Mouse (Mus musculus): ENCODE results near the gene Reg4. TPM values are rescaled to one million over a fixed set of nuclear protein-coding genes. Genes with fewer than 3 reads are reported as not detected.

Reg4 gene
- polyA plus RNA-seq, 1 experiment: not detected

GRCm38 (mm10) chr3:98223783-98224580, 2.0 kb downstream of the Reg4 start:
- no peak overlapping the region for H3K27ac ChIP-seq (replicated peaks; ENCODE audit: low read depth, low read length)
- H3K4me3 ChIP-seq (ENCODE audit: insufficient read depth, low read depth, low read length): no peak overlapping the region
- H3K4me1 ChIP-seq (ENCODE audit: control insufficient read depth, insufficient read depth, insufficient read length, low read length): no peaks in the 10 kb centered on the region

DNA sequence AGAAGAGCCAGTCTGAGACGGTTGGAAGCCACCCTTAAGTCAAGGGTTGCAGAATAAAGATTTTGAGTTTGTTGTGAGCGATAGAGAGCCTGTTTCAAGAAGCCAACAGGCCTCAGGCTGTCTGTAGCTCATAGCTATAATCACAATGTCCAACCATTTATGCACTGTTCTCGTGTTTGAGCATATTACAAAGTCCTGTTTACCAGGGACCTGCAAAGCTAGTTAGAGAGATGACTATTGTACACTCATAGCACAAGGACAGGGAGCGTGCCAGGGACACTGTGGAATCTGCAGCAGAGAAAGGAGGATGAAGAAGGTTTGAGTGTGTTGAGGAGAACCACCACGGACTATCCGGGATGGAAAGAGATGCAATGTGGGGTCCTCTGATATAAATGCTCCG, 3.0 kb downstream of the Reg4 start:
- Histone ChIP-seq H3K27ac (replicated peaks; ENCODE audit: low read depth, low read length) (no peak overlapping the region), H3K4me1 (ENCODE audit: control insufficient read depth, insufficient read depth, insufficient read length, low read length) (no peaks in the 10 kb centered on the region)

GRCm38 (mm10) chr3:98225746-98226145, 3.8 kb downstream of the Reg4 start:
- Histone ChIP-seq H3K27ac (replicated peaks; ENCODE audit: low read depth, low read length) (no peak overlapping the region), H3K4me1 (ENCODE audit: control insufficient read depth, insufficient read depth, insufficient read length, low read length) (no peaks in the 10 kb centered on the region), H3K4me3 (ENCODE audit: insufficient read depth, low read depth, low read length) (no peak overlapping the region)

More for the DNA sequence above, 3.0 kb downstream of the Reg4 start:
- H3K4me3 ChIP-seq (ENCODE audit: insufficient read depth, low read depth, low read length): no peak overlapping the region

GRCm38 (mm10) chr3:98226988-98227610, 5.1 kb downstream of the Reg4 start:
- Histone ChIP-seq H3K4me3 (ENCODE audit: insufficient read depth, low read depth, low read length) (no peak overlapping the region), H3K4me1 (ENCODE audit: control insufficient read depth, insufficient read depth, insufficient read length, low read length) (no peaks in the 10 kb centered on the region), H3K27ac (replicated peaks; ENCODE audit: low read depth, low read length) (no peak overlapping the region)

- Histone ChIP-seq H3K27ac (replicated peaks; ENCODE audit: low read depth, low read length) (no peak overlapping the region), H3K4me3 (ENCODE audit: insufficient read depth, low read depth, low read length) (no peak overlapping the region), H3K4me1 (ENCODE audit: control insufficient read depth, insufficient read depth, insufficient read length, low read length) (no peaks in the 10 kb centered on the region)
These were observed 5.8 kb downstream of the Reg4 start for GRCm38 (mm10) chr3:98227763-98228162.

GRCm38 (mm10) chr3:98229943-98230342, 8.0 kb downstream of the Reg4 start:
- Histone ChIP-seq H3K27ac (replicated peaks; ENCODE audit: low read depth, low read length) (no peak overlapping the region), H3K4me3 (ENCODE audit: insufficient read depth, low read depth, low read length) (no peak overlapping the region), H3K4me1 (ENCODE audit: control insufficient read depth, insufficient read depth, insufficient read length, low read length) (no peaks in the 10 kb centered on the region)

- Histone ChIP-seq H3K27ac (replicated peaks; ENCODE audit: low read depth, low read length) (no peak overlapping the region), H3K4me3 (ENCODE audit: insufficient read depth, low read depth, low read length) (no peak overlapping the region), H3K4me1 (ENCODE audit: control insufficient read depth, insufficient read depth, insufficient read length, low read length) (no peaks in the 10 kb centered on the region)
These were observed 11.5 kb downstream of the Reg4 start for GRCm38 (mm10) chr3:98233504-98233903.

GRCm38 (mm10) chr3:98236266-98236665, 14.3 kb downstream of the Reg4 start:
- H3K27ac ChIP-seq (replicated peaks; ENCODE audit: low read depth, low read length): no peak overlapping the region
- H3K4me3 ChIP-seq (ENCODE audit: insufficient read depth, low read depth, low read length): no peak overlapping the region

GRCm38 (mm10) chr3:98237240-98237639, 15.3 kb downstream of the Reg4 start:
- H3K4me3 ChIP-seq (ENCODE audit: insufficient read depth, low read depth, low read length): no peak overlapping the region
- H3K27ac ChIP-seq (replicated peaks; ENCODE audit: low read depth, low read length): no peak overlapping the region
- H3K4me1 ChIP-seq (ENCODE audit: control insufficient read depth, insufficient read depth, insufficient read length, low read length): no peaks in the 10 kb centered on the region

More at GRCm38 (mm10) chr3:98236266-98236665, 14.3 kb downstream of the Reg4 start:
- no peaks in the 10 kb centered on the region for H3K4me1 ChIP-seq (ENCODE audit: control insufficient read depth, insufficient read depth, insufficient read length, low read length)

GRCm38 (mm10) chr3:98238150-98238549, 16.2 kb downstream of the Reg4 start:
- Histone ChIP-seq H3K4me3 (ENCODE audit: insufficient read depth, low read depth, low read length) (no peak overlapping the region), H3K27ac (replicated peaks; ENCODE audit: low read depth, low read length) (no peak overlapping the region), H3K4me1 (ENCODE audit: control insufficient read depth, insufficient read depth, insufficient read length, low read length) (no peaks in the 10 kb centered on the region)

DNA sequence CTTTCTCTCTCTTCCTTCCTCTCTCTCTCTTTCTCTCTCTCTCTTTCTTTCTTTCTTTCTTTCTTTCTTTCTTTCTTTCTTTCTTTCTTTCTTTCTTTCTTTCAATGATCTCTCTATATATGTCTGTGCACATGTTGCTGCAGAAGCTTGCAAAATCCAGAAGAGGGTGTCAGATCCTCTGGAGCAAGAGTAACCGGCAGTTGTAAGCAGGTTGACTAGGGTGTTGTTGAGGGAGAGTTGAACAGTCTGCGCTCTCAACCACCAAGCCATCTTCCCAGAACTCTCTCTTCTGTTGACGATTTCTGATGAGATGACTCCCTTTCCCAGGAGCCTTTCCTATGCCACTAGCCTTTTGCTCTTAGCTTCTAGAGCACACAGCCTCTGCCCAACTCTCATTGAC, 20.1 kb downstream of the Reg4 start:
- no peak overlapping the region for H3K4me3 ChIP-seq (ENCODE audit: insufficient read depth, low read depth, low read length)
- H3K4me1 ChIP-seq (ENCODE audit: control insufficient read depth, insufficient read depth, insufficient read length, low read length): 0 out of 2 replicates have a peak, but pooled peaks cover 2% of the 10 kb centered on the region
- no peak overlapping the region for H3K27ac ChIP-seq (replicated peaks; ENCODE audit: low read depth, low read length)

DNA sequence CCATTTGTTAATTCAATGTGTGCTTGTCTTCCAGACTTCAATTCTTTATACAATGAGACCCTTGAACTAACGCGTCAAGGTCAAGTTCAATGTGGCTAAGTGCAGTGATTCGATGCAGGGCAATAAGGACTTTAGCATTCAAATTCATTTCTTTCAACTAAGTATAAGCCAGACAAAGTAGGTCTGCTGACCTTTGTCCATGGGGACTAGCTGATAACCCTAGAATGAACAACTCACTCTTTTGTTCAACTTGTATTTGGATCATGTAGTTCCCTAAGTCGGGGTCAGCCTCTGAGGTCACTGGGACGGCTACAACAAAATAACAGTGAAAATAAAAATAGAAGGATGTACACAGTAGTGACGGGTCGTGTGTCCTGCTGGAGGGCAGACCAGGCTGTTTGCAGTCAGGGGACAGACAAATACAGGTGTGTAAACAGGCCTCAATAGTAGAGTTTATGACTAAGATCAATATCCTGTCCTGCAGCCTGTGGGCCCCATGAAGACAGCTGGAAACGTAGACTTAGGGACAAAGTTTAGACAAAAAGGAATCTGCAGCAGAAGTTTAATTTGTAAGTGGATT, 20.6 kb downstream of the Reg4 start:
- H3K27ac ChIP-seq (replicated peaks; ENCODE audit: low read depth, low read length): no peak overlapping the region
- H3K4me3 ChIP-seq (ENCODE audit: insufficient read depth, low read depth, low read length): no peak overlapping the region
- 0 out of 2 replicates have a peak, but pooled peaks cover 2% of the 10 kb centered on the region for H3K4me1 ChIP-seq (ENCODE audit: control insufficient read depth, insufficient read depth, insufficient read length, low read length)

DNA sequence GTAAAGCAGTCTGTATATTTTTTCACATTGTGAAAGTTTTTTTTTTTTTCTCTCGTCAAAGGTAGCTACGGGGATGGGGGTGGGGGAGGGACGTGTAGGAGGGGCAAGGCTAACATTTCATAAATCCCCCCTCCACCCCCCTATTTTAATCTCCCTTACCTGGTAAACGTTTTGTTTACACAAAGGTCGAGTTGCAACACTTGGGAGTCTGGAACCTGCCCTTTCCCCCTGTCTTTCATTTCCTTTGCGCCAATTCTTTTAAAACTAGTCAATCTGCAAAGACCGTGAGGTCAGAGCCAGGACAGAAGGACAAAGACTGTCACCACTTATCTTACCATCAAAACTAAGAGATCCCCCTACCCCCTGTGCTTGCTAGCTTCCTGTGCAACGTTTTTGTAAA, 23.9 kb downstream of the Reg4 start:
- Histone ChIP-seq H3K4me3 (ENCODE audit: insufficient read depth, low read depth, low read length) (no peak overlapping the region), H3K27ac (replicated peaks; ENCODE audit: low read depth, low read length) (no peak overlapping the region), H3K4me1 (ENCODE audit: control insufficient read depth, insufficient read depth, insufficient read length, low read length) (0 out of 2 replicates have a peak, but pooled peaks cover 2% of the 10 kb centered on the region)

- no peak overlapping the region for H3K27ac ChIP-seq (replicated peaks; ENCODE audit: low read depth, low read length)
- H3K4me3 ChIP-seq (ENCODE audit: insufficient read depth, low read depth, low read length): no peak overlapping the region
- 0 out of 2 replicates have a peak, but pooled peaks cover 2% of the 10 kb centered on the region for H3K4me1 ChIP-seq (ENCODE audit: control insufficient read depth, insufficient read depth, insufficient read length, low read length)
These were observed 25.2 kb downstream of the Reg4 start for GRCm38 (mm10) chr3:98246985-98247751.

GRCm38 (mm10) chr3:98249378-98249777, 27.4 kb downstream of the Reg4 start:
- H3K4me1 ChIP-seq (ENCODE audit: control insufficient read depth, insufficient read depth, insufficient read length, low read length): 0 out of 2 replicates have a peak, but pooled peaks cover 2% of the 10 kb centered on the region
- H3K4me3 ChIP-seq (ENCODE audit: insufficient read depth, low read depth, low read length): no peak overlapping the region
- no peak overlapping the region for H3K27ac ChIP-seq (replicated peaks; ENCODE audit: low read depth, low read length)

Measured in brown adipose tissue, adult 24 weeks (tissue).